Mouse (Mus musculus) neural tube, embryonic 15.5 days (tissue): ENCODE measurements around the gene Alg1. TPM values are rescaled to one million over a fixed set of nuclear protein-coding genes. Genes with fewer than 3 reads are reported as not detected.

Experiments used
- ATAC-seq: fragments of 200-750 bp; cut with Nextera tagmentation; 2 replicates; pipeline ENCODE4 v1.8.0; 2017; ENCODE audit warnings: mild to moderate bottlenecking, moderate TSS enrichment, moderate library complexity; ENCODE audit not compliant: low FRiP score
- H3K27ac ChIP-seq: fragments of 300-500 bp; sonication (generic); replicated peaks from 2 replicates; pipeline ENCODE4 v1.5.1; 2015; ENCODE audit warnings: mild to moderate bottlenecking, inconsistent platforms
- H3K27me3 ChIP-seq: fragments of 300-500 bp; sonication (generic); replicated peaks from 2 replicates; pipeline ENCODE4 v1.6.1; 2015; ENCODE audit warnings: inconsistent platforms
- H3K36me3 ChIP-seq: fragments of 300-500 bp; sonication (generic); 2 replicates; pipeline ENCODE4 v1.6.1; 2015; ENCODE audit warnings: inconsistent platforms
- H3K4me1 ChIP-seq: fragments of 300-500 bp; sonication (generic); 2 replicates; pipeline ENCODE4 v1.6.1; 2015; ENCODE audit warnings: inconsistent platforms
- H3K4me2 ChIP-seq: fragments of 300-500 bp; sonication (generic); 2 replicates; pipeline ENCODE4 v1.6.1; 2015; ENCODE audit warnings: inconsistent platforms, mild to moderate bottlenecking, moderate library complexity
- H3K4me3 ChIP-seq: fragments of 300-500 bp; sonication (generic); replicated peaks from 2 replicates; pipeline ENCODE4 v1.5.1; 2015; ENCODE audit warnings: mild to moderate bottlenecking, inconsistent platforms
- H3K9ac ChIP-seq: fragments of 300-500 bp; sonication (generic); replicated peaks from 2 replicates; pipeline ENCODE4 v1.6.1; 2015; ENCODE audit warnings: mild to moderate bottlenecking, inconsistent platforms
- H3K9me3 ChIP-seq: fragments of 300-500 bp; sonication (generic); replicated peaks from 2 replicates; pipeline ENCODE4 v1.6.1; 2016; ENCODE audit warnings: inconsistent platforms
- WGBS: fragments of 180-500 bp; shearing (Covaris S2); methylation state at CpG from one replicate; pipeline ENCODE4 v1.1.7; 2015; ENCODE audit warnings: mixed read lengths; 5-methylcytosine and 5-hydroxymethylcytosine counted together
- microRNA-seq: library from miRNA; unstranded; fragments of <30 nt; microRNA quantifications from one replicate; pipeline ENCODE4, GENCODE M21; 2017
- polyA plus RNA-seq: library from polyadenylated mRNA; unstranded; fragments of >200 nt; fragmentation: Nextera tagmentation; extraction: Ambion mirVana; gene quantifications from 2 replicates; pipeline ENCODE4 v1.2.1, GENCODE M21; 2015

The Alg1 gene
- polyA plus RNA-seq, 1 experiment from 2014 or later: 42.8 TPM

- Histone ChIP-seq H3K27me3 (no peaks in the 10 kb centered on the region), H3K4me3 (no peak overlapping the region), H3K4me2 (no peak overlapping the region), H3K9me3 (no peaks in the 10 kb centered on the region), H3K4me1 (no peaks in the 10 kb centered on the region), H3K9ac (no peak overlapping the region), H3K27ac (peak overlapping the region; percentile 64; the same call in 1 of the 2 replicates), H3K36me3 (no peaks in the 10 kb centered on the region)
- peak; percentile 90 for ATAC-seq
- whole genome bisulfite sequencing: 40% methylated on average over 5 of the region's 5 CpGs
These were observed 46.3 kb downstream of the Alg1 start for GRCm38 (mm10) chr16:5279571-5280222.

GRCm38 (mm10) chr16:5282686-5283085 is 49.3 kb downstream of the Alg1 start:
- no peak overlapping the region for H3K27ac ChIP-seq
- no peak overlapping the region for H3K9ac ChIP-seq
- no peak for ATAC-seq
- H3K4me2 ChIP-seq: no peak overlapping the region
- no peaks in the 10 kb centered on the region for H3K4me1 ChIP-seq
- 91% methylated on average over 9 of the region's 9 CpGs for WGBS
- no peaks in the 10 kb centered on the region for H3K36me3 ChIP-seq
- H3K9me3 ChIP-seq: no peaks in the 10 kb centered on the region
- H3K27me3 ChIP-seq: no peaks in the 10 kb centered on the region
- H3K4me3 ChIP-seq: no peak overlapping the region

- ATAC-seq: no peak
- no peak overlapping the region for H3K4me3 ChIP-seq
- no peak overlapping the region for H3K9ac ChIP-seq
- H3K9me3 ChIP-seq: no peaks in the 10 kb centered on the region
- H3K4me1 ChIP-seq: no peaks in the 10 kb centered on the region
- H3K4me2 ChIP-seq: no peak overlapping the region
- no peaks in the 10 kb centered on the region for H3K27me3 ChIP-seq
- H3K36me3 ChIP-seq: no peaks in the 10 kb centered on the region
- no peak overlapping the region for H3K27ac ChIP-seq
- WGBS: 49% methylated on average over 3 of the region's 3 CpGs
These were observed 52.0 kb downstream of the Alg1 start for GRCm38 (mm10) chr16:5285376-5285775.

Small RNAs within 50 kb of the gene (microRNA-seq; reads per million reads assigned to microRNA genes)
- gene Gm23689: not detected
- gene Gm26095: not detected
- not detected for gene Mir6364

Other genes with a start within 250 kb of the Alg1 start
- not detected in 2 replicates for gene Sept12, start 235.8 kb upstream of the Alg1 start, polyA plus RNA-seq
- 0.47 and 10.6 TPM in 2 replicates for gene Smim22, start 226.3 kb upstream of the Alg1 start, polyA plus RNA-seq
- gene Rogdi, start 220.1 kb upstream of the Alg1 start, polyA plus RNA-seq: 158 and 170 TPM in 2 replicates
- gene Glyr1, start 183.8 kb upstream of the Alg1 start, polyA plus RNA-seq: 170 and 172 TPM in 2 replicates
- 11.1 and 14.6 TPM in 2 replicates for gene Ubn1, start 183.6 kb upstream of the Alg1 start, polyA plus RNA-seq
- gene Ppl, start 101.2 kb upstream of the Alg1 start, polyA plus RNA-seq: 0.35 and 1.0 TPM in 2 replicates
- gene Sec14l5, start 86.5 kb upstream of the Alg1 start, polyA plus RNA-seq: 0.33 and 0.34 TPM in 2 replicates
- gene Nagpa, start 29.6 kb upstream of the Alg1 start, polyA plus RNA-seq: 13.2 and 17.7 TPM in 2 replicates
- gene AU021092, start 11.3 kb upstream of the Alg1 start, polyA plus RNA-seq: 13.6 and 13.9 TPM in 2 replicates
- 6.7 and 13.1 TPM in 2 replicates for gene Eef2kmt, start 22.4 kb downstream of the Alg1 start, polyA plus RNA-seq